Comparison of ENCODE assay signal across 12 mouse cellular contexts in the genomic region with DNA sequence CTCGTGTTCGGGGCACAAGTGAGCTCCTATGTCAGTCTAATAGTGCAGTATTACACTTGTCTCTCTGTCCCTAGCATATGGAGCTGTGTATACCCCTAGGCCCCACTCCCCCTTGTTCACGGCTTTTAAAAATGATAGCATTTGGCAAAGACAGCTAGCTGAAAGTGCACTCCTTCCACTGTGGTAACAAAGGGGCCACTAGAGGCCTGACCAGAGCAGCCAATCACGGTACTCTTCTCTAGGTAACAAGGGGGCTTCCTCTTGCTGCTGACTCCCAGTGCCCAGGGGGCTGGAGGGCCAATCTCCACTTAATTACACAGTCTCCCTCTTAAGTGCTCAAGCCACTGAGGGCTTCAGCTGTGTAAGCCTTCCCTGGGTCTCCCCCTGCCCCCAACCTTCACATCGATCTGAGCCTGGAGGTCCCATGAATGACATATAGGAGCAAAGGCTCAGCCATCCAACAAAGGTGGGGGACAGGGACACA.
DNase-seq lines count a peak whose midpoint lies in the region; ATAC-seq lines count a peak whose summit lies in the region.
"Had no signal": no experiment of that assay in that cellular context is flagged by ENCODE, and none has a peak within 500 bp of the region (broad histone marks: within the 10 kb centered on the region; RNA-seq: fewer than 3 reads in every experiment).

No protein-coding gene starts in this region.

- no peaks in the 10 kb centered on the region for H3K27me3 ChIP-seq in neural tube, embryonic 11.5 days (ENCODE audit: control insufficient read depth, insufficient read depth, low read length)
- H3K27me3 ChIP-seq in forebrain, embryonic 15.5 days = no peaks in the 10 kb centered on the region
- H3K27me3 ChIP-seq in midbrain, embryonic 11.5 days (ENCODE audit: control insufficient read depth, insufficient read depth, low read length) = no peaks in the 10 kb centered on the region

- H3K4me1 ChIP-seq in neural tube, embryonic 11.5 days (ENCODE audit: control insufficient read depth, insufficient read depth, low read length) = peaks cover 5% of the 10 kb centered on the region
- H3K4me1 ChIP-seq in forebrain, embryonic 15.5 days = peaks cover 4% of the 10 kb centered on the region; the same call in 1 of the 2 replicates
- H3K4me1 ChIP-seq in midbrain, embryonic 11.5 days (ENCODE audit: control insufficient read depth, insufficient read depth, low read length) = peaks cover 14% of the 10 kb centered on the region; the same call in 1 of the 2 replicates
- H3K4me1 ChIP-seq: limb, embryonic 12.5 days had no signal

- intact Hi-C loops in left cerebral cortex, postnatal 10 days (cut with DNase I) = no loop called here

- 49% methylated on average over 5 of the region's 5 CpGs for WGBS in neural tube, embryonic 11.5 days
- WGBS in forebrain, embryonic 15.5 days = 38% methylated on average over 5 of the region's 5 CpGs
- 44% methylated on average over 5 of the region's 5 CpGs for WGBS in midbrain, embryonic 11.5 days

- H3K36me3 ChIP-seq in neural tube, embryonic 11.5 days (ENCODE audit: control insufficient read depth, insufficient read depth, low read length) = no peaks in the 10 kb centered on the region
- no peaks in the 10 kb centered on the region for H3K36me3 ChIP-seq in forebrain, embryonic 15.5 days
- H3K36me3 ChIP-seq in midbrain, embryonic 11.5 days (ENCODE audit: control insufficient read depth, insufficient read depth, low read length) = no peaks in the 10 kb centered on the region
- H3K36me3 ChIP-seq: limb, embryonic 12.5 days had no signal

- H3K9me3 ChIP-seq in neural tube, embryonic 11.5 days (ENCODE audit: control insufficient read depth, low read length) = no peaks in the 10 kb centered on the region
- H3K9me3 ChIP-seq in forebrain, embryonic 15.5 days = no peaks in the 10 kb centered on the region
- H3K9me3 ChIP-seq in midbrain, embryonic 11.5 days (ENCODE audit: control insufficient read depth, low read length) = no peaks in the 10 kb centered on the region
- H3K9me3 ChIP-seq: limb, embryonic 12.5 days had no signal

- H3K4me2 ChIP-seq in neural tube, embryonic 11.5 days (ENCODE audit: low read depth) = no peak overlapping the region
- no peak overlapping the region for H3K4me2 ChIP-seq in forebrain, embryonic 15.5 days (replicated peaks)
- H3K4me2 ChIP-seq in midbrain, embryonic 11.5 days = no peak overlapping the region
- H3K4me2 ChIP-seq: limb, embryonic 12.5 days had no signal

- no peak overlapping the region for H3K27ac ChIP-seq in neural tube, embryonic 11.5 days (ENCODE audit: low read depth, low read length)
- no peak overlapping the region for H3K27ac ChIP-seq in forebrain, embryonic 15.5 days (replicated peaks)
- H3K27ac ChIP-seq in midbrain, embryonic 11.5 days (ENCODE audit: low read depth, low read length) = no peak overlapping the region
- H3K27ac ChIP-seq: limb, embryonic 12.5 days had no signal

- ATAC-seq in neural tube, embryonic 11.5 days (ENCODE audit: insufficient read depth, low FRiP score, low TSS enrichment) = peak; percentile 31; the same call in 1 of the 2 replicates
- peak; percentile 46; the same call in 1 of the 2 replicates for ATAC-seq in forebrain, embryonic 15.5 days (replicated peaks)
- peak; percentile 76 for ATAC-seq in midbrain, embryonic 11.5 days (ENCODE audit: low FRiP score)
- ATAC-seq: liver, postnatal 0 days had no signal

- DNase-seq in neural tube, embryonic 11.5 days (ENCODE audit: low spot score) = peak; percentile 24
- no peak for DNase-seq in neural tube, embryonic 10.5 days (ENCODE audit: extremely low spot score, low spot score)
- peak; percentile 79 for DNase-seq in midbrain, embryonic 11.5 days (ENCODE audit: low spot score, missing footprints)
- DNase-seq in left cerebral cortex, postnatal 10 days (ENCODE audit: extremely low spot score in 1 of 2, low spot score in 2 of 2) = no peak
- DNase-seq in ovary, postnatal 10 days (ENCODE audit: low spot score) = no peak
- no peak for DNase-seq in lung, postnatal 25 days (ENCODE audit: low spot score)
- DNase-seq: kidney, adult 2 months; kidney, postnatal 36 days; layer of hippocampus, postnatal 36 days; liver, postnatal 0 days had no signal

- no peak overlapping the region for H3K9ac ChIP-seq in neural tube, embryonic 11.5 days (ENCODE audit: low read length)
- no peak overlapping the region for H3K9ac ChIP-seq in forebrain, embryonic 15.5 days (replicated peaks)
- H3K9ac ChIP-seq in midbrain, embryonic 11.5 days (ENCODE audit: low read length) = no peak overlapping the region
- H3K9ac ChIP-seq: limb, embryonic 12.5 days; liver, postnatal 0 days had no signal

- no peak overlapping the region for H3K4me3 ChIP-seq in neural tube, embryonic 11.5 days (ENCODE audit: low read depth, low read length)
- no peak overlapping the region for H3K4me3 ChIP-seq in forebrain, embryonic 15.5 days
- no peak overlapping the region for H3K4me3 ChIP-seq in midbrain, embryonic 11.5 days (ENCODE audit: low read depth, low read length)
- H3K4me3 ChIP-seq: limb, embryonic 12.5 days had no signal

Comparison
In these comparisons a context has a peak if more than half of its experiments do, and no peak if none do; other contexts are left out.
1. DNase-seq: peak in neural tube, embryonic 11.5 days (single experiment) and midbrain, embryonic 11.5 days (single experiment); none in neural tube, embryonic 10.5 days (single experiment), left cerebral cortex, postnatal 10 days (0 of 2), ovary, postnatal 10 days (single experiment) and lung, postnatal 25 days (single experiment).
2. Peak in every context shown above with its lines, with median percentiles within 50 percentile points of each other: ATAC-seq.